Mouse (Mus musculus) large intestine, adult 2 months (tissue): ENCODE measurements around the gene Gm26938. TPM values are rescaled to one million over a fixed set of nuclear protein-coding genes. Genes with fewer than 3 reads are reported as not detected.

Experiments
- polyA plus RNA-seq: library from polyadenylated mRNA; depleted of rRNA; stranded (reverse); fragments of >200 nt; gene quantifications from 2 replicates; pipeline ENCODE4 v1.2.3, GENCODE M21; 2012; rRNA removed

Gm26938 gene
- polyA plus RNA-seq, 1 experiment: not detected

Other genes with a start within 250 kb of the Gm26938 start
- gene Micall2, start 90.1 kb downstream of the Gm26938 start, polyA plus RNA-seq: 11.7 and 13.2 TPM in 2 replicates
- gene Ints1, start 50.7 kb downstream of the Gm26938 start, polyA plus RNA-seq: 46.5 and 53.1 TPM in 2 replicates
- 30.4 and 33.6 TPM in 2 replicates for gene Mafk, start 34.9 kb downstream of the Gm26938 start, polyA plus RNA-seq
- 92.0 and 188 TPM in 2 replicates for gene Tmem184a, start 6.5 kb downstream of the Gm26938 start, polyA plus RNA-seq
- gene Psmg3, start 478 bp upstream of the Gm26938 start, polyA plus RNA-seq: 40.2 and 46.5 TPM in 2 replicates
- gene Elfn1, start 81.5 kb upstream of the Gm26938 start, polyA plus RNA-seq: 0.06 and 0.15 TPM in 2 replicates